Mouse (Mus musculus) CH12.LX (cell line): ENCODE measurements around the gene Pkdcc.

ENCODE experiments used
- CTCF ChIP-seq, 2 experiments: IDR thresholded peaks in 1 of 2; conservative IDR thresholded peaks in 1 of 2; 2 replicates each; pipeline ENCODE4 v1.5.1; 2011 to 2012; ENCODE audit warnings: low read depth in 2 of 2, low read length in 2 of 2, improper control_type of control experiment in 1 of 2, inconsistent platforms in 1 of 2, mild to moderate bottlenecking in 1 of 2, moderate library complexity in 1 of 2
- GABPA ChIP-seq: IDR thresholded peaks from 2 replicates; pipeline ENCODE4 v1.6.1; 2012; ENCODE audit warnings: low read depth, low read length, improper control_type of control experiment, inconsistent platforms; ENCODE audit not compliant: insufficient replicate concordance
- JUND ChIP-seq: conservative IDR thresholded peaks from 2 replicates; pipeline ENCODE4 v1.6.1; 2011; ENCODE audit warnings: low read depth, low read length, improper control_type of control experiment
- KAT2A ChIP-seq: IDR thresholded peaks from 2 replicates; pipeline ENCODE4 v1.6.1; 2012; ENCODE audit warnings: low read length, improper control_type of control experiment, inconsistent platforms; ENCODE audit not compliant: insufficient replicate concordance
- NELFE ChIP-seq: IDR thresholded peaks from 2 replicates; pipeline ENCODE4 v1.6.1; 2011; ENCODE audit warnings: low read depth, low read length, improper control_type of control experiment
- POLR2A ChIP-seq: IDR thresholded peaks from 2 replicates; pipeline ENCODE4 v1.6.1; 2011; ENCODE audit warnings: low read depth, mild to moderate bottlenecking, improper control_type of control experiment, low read length
- RCOR1 ChIP-seq: conservative IDR thresholded peaks from 2 replicates; pipeline ENCODE4 v1.6.1; 2012; ENCODE audit warnings: low read depth, mild to moderate bottlenecking, inconsistent platforms, low read length, improper control_type of control experiment
- SIN3A ChIP-seq: IDR thresholded peaks from 2 replicates; pipeline ENCODE4 v1.6.1; 2012; ENCODE audit warnings: low read length, improper control_type of control experiment, inconsistent platforms
- SMC3 ChIP-seq: IDR thresholded peaks from 2 replicates; pipeline ENCODE4 v1.6.1; 2011; ENCODE audit warnings: low read depth, low read length, improper control_type of control experiment
- ZNF384 ChIP-seq: IDR thresholded peaks from 2 replicates; pipeline ENCODE4 v1.6.1; 2012; ENCODE audit warnings: low read depth, low read length, improper control_type of control experiment, inconsistent platforms

GRCm38 (mm10) chr17:83214161-83214592 lies 915 bp upstream of the Pkdcc start:
- TF ChIP-seq CTCF (conservative IDR thresholded peaks at IDR 0.05 in 1 of 2, IDR thresholded peaks at IDR 0.05 in 1 of 2; ENCODE audit: low read depth in 2 of 2, low read length in 2 of 2) (no peak), SMC3 (no peak), JUND (no peak), POLR2A (no peak), ZNF384 (no peak), KAT2A (no peak), SIN3A (no peak), NELFE (no peak), RCOR1 (no peak), GABPA (no peak)
